Mouse (Mus musculus) liver, embryonic 16.5 days (tissue): ENCODE data around the gene Fam163a. TPM values are rescaled to one million over a fixed set of nuclear protein-coding genes. Genes with fewer than 3 reads are reported as not detected.
"Not testable (repeated sequence)": the region's sequence is repeated elsewhere in the genome, so short reads cannot be mapped to it uniquely, and the experiment has no call there.

Experiments
- ATAC-seq: fragments of 200-750 bp; cut with Nextera tagmentation; 2 replicates; pipeline ENCODE4 v1.8.0; 2017; ENCODE audit warnings: low read depth, mild to moderate bottlenecking, moderate number of reproducible peaks, moderate library complexity
- H3K27ac ChIP-seq: fragments of 300-500 bp; sonication (generic); 2 replicates; pipeline ENCODE4 v1.5.1; 2014; ENCODE audit warnings: mild to moderate bottlenecking, low read length
- H3K27me3 ChIP-seq: fragments of 300-500 bp; sonication (generic); 2 replicates; pipeline ENCODE4 v1.6.1; 2014; ENCODE audit warnings: low read depth, low read length, mixed read lengths; ENCODE audit not compliant: control insufficient read depth, insufficient read depth
- H3K36me3 ChIP-seq: fragments of 300-500 bp; sonication (generic); 2 replicates; pipeline ENCODE4 v1.6.1; 2014; ENCODE audit warnings: mild to moderate bottlenecking; ENCODE audit not compliant: control insufficient read depth, insufficient read depth
- H3K4me1 ChIP-seq: fragments of 300-500 bp; sonication (generic); 2 replicates; pipeline ENCODE4 v1.6.1; 2014; ENCODE audit warnings: low read depth, low read length, mixed read lengths; ENCODE audit not compliant: control insufficient read depth
- H3K4me2 ChIP-seq: fragments of 300-500 bp; sonication (generic); 2 replicates; pipeline ENCODE4 v1.6.1; 2014; ENCODE audit warnings: low read depth, low read length, mixed read lengths
- H3K4me3 ChIP-seq: fragments of 300-500 bp; sonication (generic); 2 replicates; pipeline ENCODE4 v1.5.1; 2014; ENCODE audit warnings: low read depth, mild to moderate bottlenecking, low read length
- H3K9ac ChIP-seq: fragments of 300-500 bp; sonication (generic); 2 replicates; pipeline ENCODE4 v1.6.1; 2014; ENCODE audit warnings: low read depth, low read length
- H3K9me3 ChIP-seq: fragments of 300-500 bp; sonication (generic); replicated peaks from 2 replicates; pipeline ENCODE4 v1.6.1; 2016; ENCODE audit warnings: low read length; ENCODE audit not compliant: control insufficient read depth
- WGBS: fragments of 180-500 bp; shearing (Covaris S2); extraction: QIAGEN DNeasy Blood & Tissue Kit; methylation state at CpG from one replicate; pipeline ENCODE4 v1.1.7; 2014; ENCODE audit not compliant: insufficient replicate concordance; 5-methylcytosine and 5-hydroxymethylcytosine counted together
- polyA plus RNA-seq: library from polyadenylated mRNA; unstranded; fragments of >200 nt; fragmentation: Nextera tagmentation; extraction: Ambion mirVana; gene quantifications from 2 replicates; pipeline ENCODE4 v1.2.1, GENCODE M21; 2015

Fam163a gene
- polyA plus RNA-seq, 1 experiment from 2014 or later = 0.02 TPM

DNA sequence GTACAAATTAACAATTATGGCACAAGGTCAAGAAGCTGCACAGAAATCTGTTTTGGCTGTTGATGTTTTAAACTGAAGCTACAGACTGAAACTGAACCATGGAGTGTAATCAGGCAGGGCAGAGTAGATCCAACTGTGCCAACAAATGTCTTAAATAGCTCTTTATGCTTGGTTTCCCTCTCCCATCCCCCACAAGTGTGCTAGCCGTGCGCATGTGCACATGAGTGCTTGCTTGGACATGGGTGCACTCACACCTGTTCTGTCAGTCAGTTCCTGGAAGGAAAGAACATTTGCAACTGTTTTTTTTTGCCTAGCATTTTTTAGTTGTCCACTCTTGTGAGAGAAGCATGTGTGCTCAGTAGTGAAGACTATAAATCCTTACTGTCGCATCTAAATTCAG lies 158.1 kb downstream of the Fam163a start:
- 84% methylated on average over 3 of the region's 3 CpGs for WGBS
- no peaks in the 10 kb centered on the region for H3K9me3 ChIP-seq
- peaks cover 16% of the 10 kb centered on the region for H3K4me1 ChIP-seq
- H3K36me3 ChIP-seq = peaks cover 38% of the 10 kb centered on the region
- no peaks in the 10 kb centered on the region for H3K27me3 ChIP-seq
- H3K9ac ChIP-seq = no peak overlapping the region
- no peak for ATAC-seq
- H3K4me3 ChIP-seq = no peak overlapping the region
- H3K4me2 ChIP-seq = no peak overlapping the region
- no peak overlapping the region for H3K27ac ChIP-seq

GRCm38 (mm10) chr1:156044211-156044611 lies 160.6 kb downstream of the Fam163a start:
- Histone ChIP-seq H3K4me1 (peaks cover 27% of the 10 kb centered on the region), H3K4me2 (no peak overlapping the region), H3K9ac (no peak overlapping the region), H3K9me3 (no peaks in the 10 kb centered on the region), H3K4me3 (no peak overlapping the region), H3K27ac (no peak overlapping the region), H3K36me3 (peaks cover 22% of the 10 kb centered on the region; the same call in 1 of the 2 replicates), H3K27me3 (no peaks in the 10 kb centered on the region)
- ATAC-seq = no peak
- WGBS = 47% methylated on average over 5 of the region's 5 CpGs

- Histone ChIP-seq H3K27me3 (no peaks in the 10 kb centered on the region), H3K27ac (no peak overlapping the region), H3K9ac (no peak overlapping the region), H3K4me3 (no peak overlapping the region), H3K36me3 (peaks cover 15% of the 10 kb centered on the region; the same call in 1 of the 2 replicates), H3K4me1 (peaks cover 35% of the 10 kb centered on the region), H3K9me3 (no peaks in the 10 kb centered on the region), H3K4me2 (peak overlapping the region; percentile 22)
- 16% methylated on average over 4 of the region's 4 CpGs for WGBS
- no peak for ATAC-seq
Observed at GRCm38 (mm10) chr1:156043027-156043426, 161.8 kb downstream of the Fam163a start.

GRCm38 (mm10) chr1:156042481-156042880 lies 162.3 kb downstream of the Fam163a start:
- 45% methylated on average over 5 of the region's 5 CpGs for WGBS
- Histone ChIP-seq H3K9me3 (no peaks in the 10 kb centered on the region), H3K36me3 (peaks cover 13% of the 10 kb centered on the region; the same call in 1 of the 2 replicates), H3K9ac (peak overlapping the region; percentile 63), H3K4me3 (peak overlapping the region; percentile 67), H3K4me1 (peaks cover 35% of the 10 kb centered on the region), H3K4me2 (peak overlapping the region; percentile 87), H3K27me3 (no peaks in the 10 kb centered on the region), H3K27ac (peak overlapping the region; percentile 76)
- no peak for ATAC-seq

GRCm38 (mm10) chr1:156041451-156042241 lies 163.2 kb downstream of the Fam163a start:
- 15% methylated on average over 7 of the region's 7 CpGs for WGBS
- peak overlapping the region; percentile 63 for H3K9ac ChIP-seq
- 0 out of 2 replicates have a peak, but pooled peaks have one; percentile 14 for ATAC-seq
- H3K4me3 ChIP-seq = peak overlapping the region; percentile 67
- peaks cover 10% of the 10 kb centered on the region; the same call in 1 of the 2 replicates for H3K36me3 ChIP-seq
- H3K4me2 ChIP-seq = peak overlapping the region; percentile 87
- H3K27me3 ChIP-seq = no peaks in the 10 kb centered on the region
- no peaks in the 10 kb centered on the region for H3K9me3 ChIP-seq
- peak overlapping the region; percentile 76 for H3K27ac ChIP-seq
- peaks cover 35% of the 10 kb centered on the region for H3K4me1 ChIP-seq

GRCm38 (mm10) chr1:156040731-156041401 lies 164.0 kb downstream of the Fam163a start:
- Histone ChIP-seq H3K9ac (peak overlapping the region; percentile 74), H3K4me1 (peaks cover 35% of the 10 kb centered on the region), H3K36me3 (peaks cover 8% of the 10 kb centered on the region; the same call in 1 of the 2 replicates), H3K9me3 (no peaks in the 10 kb centered on the region), H3K27me3 (no peaks in the 10 kb centered on the region), H3K4me3 (peak overlapping the region; percentile 72), H3K27ac (peak overlapping the region; percentile 53), H3K4me2 (peak overlapping the region; percentile 55)
- under 1% methylated on average over 22 of the region's 22 CpGs for WGBS
- ATAC-seq = peak; percentile 80

DNA sequence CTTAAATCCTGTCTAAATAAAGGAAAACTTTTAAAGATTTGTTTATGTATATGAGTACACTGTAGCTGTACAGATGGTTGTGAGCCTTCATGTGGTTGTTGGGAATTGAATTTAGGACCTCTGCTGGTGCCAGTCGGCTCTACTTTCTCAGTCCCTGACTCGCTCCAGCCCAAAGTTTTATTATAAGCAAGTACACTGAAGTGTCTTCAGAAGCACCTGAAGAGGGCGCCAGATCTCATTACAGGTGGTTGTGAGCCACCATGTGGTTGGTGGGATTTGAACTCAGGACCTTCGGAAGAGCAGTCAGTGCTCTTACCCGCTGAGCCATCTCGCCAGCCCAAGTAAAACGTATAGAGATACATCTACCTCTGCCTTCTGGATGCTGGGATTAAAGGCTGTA lies 164.8 kb downstream of the Fam163a start:
- not testable (repeated sequence) for H3K27me3 ChIP-seq, H3K9ac ChIP-seq, H3K36me3 ChIP-seq, H3K4me3 ChIP-seq, H3K9me3 ChIP-seq, ATAC-seq
- Histone ChIP-seq H3K4me1 (peaks cover 35% of the 10 kb centered on the region), H3K27ac (peak overlapping the region; percentile 53), H3K4me2 (peak overlapping the region; percentile 55; the same call in 1 of the 2 replicates)
- WGBS = 61% methylated on average over 7 of the region's 7 CpGs

- peaks cover 17% of the 10 kb centered on the region for H3K36me3 ChIP-seq
- peak overlapping the region; percentile 80 for H3K9ac ChIP-seq
- H3K27ac ChIP-seq = peak overlapping the region; percentile 99
- H3K4me3 ChIP-seq = peak overlapping the region; percentile 67
- no peaks in the 10 kb centered on the region for H3K27me3 ChIP-seq
- H3K4me2 ChIP-seq = peak overlapping the region; percentile 63
- ATAC-seq = no peak
- peaks cover 36% of the 10 kb centered on the region for H3K4me1 ChIP-seq
- WGBS = 2% methylated on average over 5 of the region's 5 CpGs
- no peaks in the 10 kb centered on the region for H3K9me3 ChIP-seq
Observed at GRCm38 (mm10) chr1:156037144-156037583, 167.7 kb downstream of the Fam163a start.
